Mouse (Mus musculus): ENCODE results near the gene Ugcg.
A peak's percentile ranks its signal among the peaks of the same experiment; 100 is the strongest.

The Ugcg gene

DNA sequence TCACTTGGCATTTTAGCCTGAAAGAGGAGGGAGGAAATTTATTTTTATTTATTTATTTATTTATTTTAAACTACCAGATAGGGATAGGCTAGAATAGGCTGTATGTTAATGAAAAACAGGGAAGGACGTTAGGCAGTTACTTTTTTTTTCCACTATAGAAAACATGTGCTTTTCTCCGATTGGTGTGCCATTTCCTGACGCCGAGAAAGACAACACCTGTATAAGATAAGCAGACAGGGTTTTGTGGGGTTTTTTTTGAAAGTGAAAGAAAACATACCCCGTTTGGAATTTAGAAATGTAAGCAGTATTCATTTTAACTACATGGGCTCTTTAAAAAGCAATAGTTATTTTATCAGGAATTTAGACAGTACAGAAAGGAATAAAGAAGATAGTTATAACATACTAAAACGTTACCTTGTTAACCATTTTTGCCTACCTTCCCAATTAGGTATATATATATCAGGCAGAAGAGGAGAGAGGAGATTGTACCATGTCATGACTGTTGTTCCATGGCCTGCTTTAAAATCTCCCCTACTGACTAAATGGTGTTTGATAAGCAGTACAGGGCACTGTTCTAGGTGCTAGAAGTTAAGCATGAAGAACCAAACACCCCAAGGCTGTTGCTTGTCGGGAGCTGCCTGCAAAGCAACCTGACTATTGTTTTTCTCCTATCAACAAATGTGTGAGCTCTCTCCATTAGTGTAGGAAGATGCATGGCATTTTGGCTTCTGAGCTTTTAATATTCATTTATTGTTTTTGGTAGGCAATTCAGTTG, 1.8 kb downstream of the Ugcg start:
- DNase-seq, result no peak

- DNase-seq, result peak; percentile 26
Observed at GRCm38 (mm10) chr4:59194731-59195496, 5.9 kb downstream of the Ugcg start.

DNA sequence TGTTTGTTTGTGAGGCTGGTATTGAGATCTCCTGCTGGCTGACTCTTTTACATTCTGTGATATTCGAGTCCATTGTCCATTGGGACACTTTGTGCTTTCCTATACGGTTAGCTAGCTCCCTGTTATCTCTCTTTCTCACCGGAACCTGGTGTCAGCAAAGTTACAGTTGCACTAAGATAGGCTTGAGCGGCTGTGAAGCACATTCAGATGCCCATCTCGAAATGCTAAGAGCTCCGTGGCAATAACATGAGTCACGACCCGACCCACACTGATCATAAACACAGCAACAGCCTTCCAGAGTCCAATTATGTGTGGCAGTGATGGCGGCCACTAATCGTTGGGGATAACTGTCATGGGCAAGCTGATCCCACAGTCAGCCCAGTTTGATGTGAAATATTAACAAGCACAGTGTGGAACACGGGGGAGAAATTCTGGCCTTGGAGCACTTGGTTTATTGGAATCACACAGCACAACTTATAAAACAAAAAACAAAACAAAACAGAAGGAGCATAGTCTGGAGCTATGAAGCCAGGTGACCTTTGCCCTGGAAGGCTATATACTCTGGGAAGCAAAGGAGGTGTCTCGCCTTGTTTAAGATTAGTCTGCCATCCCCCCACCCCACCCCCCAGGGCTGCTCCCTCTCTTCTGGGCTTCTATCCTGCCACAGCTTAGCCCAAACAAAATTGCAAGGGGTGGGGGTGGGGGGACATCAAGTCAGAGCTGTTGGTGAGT, 7.5 kb downstream of the Ugcg start:
- DNase-seq, result no peak

DNA sequence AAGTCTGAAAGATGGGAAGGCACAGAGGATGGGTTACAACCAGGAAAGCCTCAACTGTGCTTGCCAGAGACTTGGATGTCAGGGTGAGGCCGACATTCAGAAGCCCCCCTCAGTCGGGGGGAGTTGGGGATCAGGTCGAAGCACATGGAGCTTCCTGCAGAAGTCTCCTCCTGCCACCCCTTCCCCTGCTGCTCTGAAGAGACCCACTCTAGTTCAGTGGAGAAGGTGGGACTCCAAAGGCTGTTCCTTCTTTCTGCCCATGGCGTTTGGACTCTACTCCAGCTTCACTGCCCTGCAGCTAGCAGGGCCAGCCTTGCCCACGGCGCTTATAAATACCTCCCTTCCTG, 8.0 kb downstream of the Ugcg start:
- no peak for DNase-seq

DNA sequence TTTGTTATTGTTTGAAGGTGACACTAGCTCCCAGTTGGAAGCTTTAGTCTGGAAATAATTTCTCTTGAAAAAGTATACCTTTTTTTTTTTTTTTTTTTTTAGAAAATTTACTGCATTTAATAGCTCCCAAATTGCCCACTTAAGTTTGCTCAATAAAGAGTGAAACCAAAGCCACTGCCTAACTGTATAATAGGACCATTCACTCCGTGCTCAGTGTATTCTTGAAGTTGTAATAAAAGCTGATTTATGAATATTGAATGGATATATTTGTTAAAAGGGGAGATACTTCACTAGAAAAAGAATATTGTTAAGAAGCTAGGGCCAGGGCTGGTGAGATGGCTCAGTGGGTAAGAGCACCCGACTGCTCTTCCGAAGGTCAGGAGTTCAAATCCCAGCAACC, 8.4 kb downstream of the Ugcg start:
- DNase-seq, result no peak

DNA sequence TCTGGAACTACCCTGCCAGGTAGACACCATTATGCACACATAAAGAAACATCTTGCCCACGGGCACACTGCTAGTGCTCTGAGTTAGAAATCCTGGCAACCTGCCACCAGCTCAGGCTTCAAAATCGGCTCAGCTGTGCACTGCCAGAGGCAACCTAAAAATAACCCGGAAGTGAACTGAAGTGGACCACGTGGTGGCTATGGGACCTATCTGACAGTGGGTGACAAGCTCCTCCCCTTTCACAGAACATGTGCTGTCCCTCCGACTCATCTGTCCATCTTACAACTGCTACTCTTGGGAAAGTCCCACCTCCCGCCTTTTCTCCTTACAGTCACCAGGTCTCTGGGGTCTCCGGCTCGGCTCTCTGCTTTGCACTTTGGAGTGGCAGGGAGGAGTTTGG, 10.3 kb downstream of the Ugcg start:
- DNase-seq, result peak; percentile 80

DNA sequence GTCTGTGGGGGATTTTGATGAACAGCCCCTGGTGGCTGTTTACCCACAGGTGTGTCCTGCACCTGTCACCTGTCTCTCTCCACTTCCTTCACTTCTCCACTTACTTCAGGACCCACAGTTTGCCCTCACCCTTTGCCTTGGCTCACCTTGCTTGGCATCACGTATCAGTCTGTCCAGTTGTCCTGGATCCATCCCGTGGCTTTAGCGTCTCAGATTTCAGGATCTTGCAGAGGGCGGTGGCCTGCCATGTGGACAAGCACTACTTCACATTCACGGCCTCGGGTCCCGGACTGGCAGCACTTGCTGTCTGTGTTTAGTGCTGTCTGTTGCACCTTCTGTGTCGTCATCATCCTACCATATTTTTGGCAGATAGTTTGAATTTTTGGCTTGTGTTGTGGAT, 10.7 kb downstream of the Ugcg start:
- no peak for DNase-seq

DNA sequence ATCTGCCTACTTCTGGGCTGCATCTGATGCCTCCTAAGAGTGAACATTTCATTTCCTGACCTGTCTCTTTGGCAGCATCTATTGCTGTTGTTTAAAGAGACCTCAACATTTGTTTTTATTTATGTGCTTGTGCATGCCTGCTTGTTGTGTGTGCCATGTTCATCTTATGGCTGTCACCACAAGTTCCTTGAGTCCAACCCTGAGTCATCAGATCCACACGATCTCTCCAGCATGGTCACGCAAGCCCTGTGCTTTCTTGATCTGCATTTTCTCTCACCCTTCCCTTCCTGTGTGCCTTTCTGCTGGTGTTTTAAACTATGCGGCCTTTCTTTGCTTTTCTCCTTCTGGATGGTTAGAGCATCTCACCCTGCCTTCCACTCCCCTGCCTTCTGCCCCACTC, 11.6 kb downstream of the Ugcg start:
- DNase-seq, result no peak

DNA sequence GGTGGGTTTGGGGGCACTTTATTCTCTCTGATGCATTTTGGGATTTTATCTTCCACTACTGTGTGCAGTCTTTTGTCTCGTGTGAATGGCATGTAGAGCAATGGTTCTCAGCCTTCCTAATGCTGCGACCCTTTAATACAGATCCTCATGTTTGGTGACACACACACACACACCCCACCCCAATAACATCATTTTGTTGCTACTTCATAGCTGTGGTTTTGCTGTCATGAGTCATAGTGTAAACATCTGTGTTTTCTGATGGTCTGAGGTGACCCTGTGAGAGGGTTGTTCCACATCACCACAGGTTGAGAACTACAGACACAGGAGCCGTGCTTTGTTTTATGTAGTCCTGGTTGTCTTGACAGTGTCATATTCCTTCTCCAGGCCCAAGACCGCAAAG, 15.6 kb downstream of the Ugcg start:
- DNase-seq, result no peak

- no peak for DNase-seq
Observed at GRCm38 (mm10) chr4:59205758-59206340, 16.8 kb downstream of the Ugcg start.

- no peak for DNase-seq
Observed at GRCm38 (mm10) chr4:59206600-59206999, 17.5 kb downstream of the Ugcg start.

GRCm38 (mm10) chr4:59208607-59209006, 19.6 kb downstream of the Ugcg start:
- DNase-seq, result no peak

DNA sequence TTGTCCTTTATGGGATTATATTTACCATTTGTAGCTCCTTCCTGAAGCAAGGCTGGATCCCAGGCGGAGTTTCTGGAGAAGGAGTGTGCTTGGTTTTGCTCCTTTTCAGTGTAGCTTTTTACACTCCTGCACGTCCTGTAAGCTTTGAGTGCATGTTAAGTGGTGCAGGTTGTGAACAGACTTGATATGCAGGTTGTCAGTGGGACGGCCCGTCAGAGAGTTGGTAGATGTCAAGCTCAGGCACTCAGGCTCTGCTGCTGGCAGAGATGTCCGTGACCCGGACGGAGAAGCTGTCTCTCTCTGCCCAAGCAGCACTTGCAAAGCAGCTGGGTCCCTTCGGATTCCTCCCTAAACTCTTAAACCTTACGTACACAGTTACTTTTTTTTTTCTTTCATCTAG, 22.1 kb downstream of the Ugcg start:
- no peak for DNase-seq

GRCm38 (mm10) chr4:59213833-59214232, 24.8 kb downstream of the Ugcg start:
- no peak for DNase-seq

DNA sequence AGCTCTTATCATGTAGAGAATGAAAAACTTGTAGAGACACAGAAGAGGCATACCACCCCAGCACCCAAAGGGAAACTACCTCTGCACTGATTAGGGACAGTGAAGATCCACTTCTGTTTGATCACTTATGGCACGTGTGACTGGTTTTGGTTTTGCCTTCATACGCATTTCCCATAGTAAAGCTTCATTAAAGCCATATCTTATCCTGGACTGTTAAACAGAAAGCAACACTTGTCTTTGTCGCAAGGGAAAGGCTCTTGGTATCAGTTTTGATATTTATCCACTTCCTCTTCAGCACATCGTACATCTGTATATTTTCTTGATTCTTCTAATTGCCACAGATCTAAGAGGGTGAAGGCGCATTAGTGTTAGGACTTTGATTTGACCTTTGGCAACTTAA, 25.6 kb downstream of the Ugcg start:
- no peak for DNase-seq

DNA sequence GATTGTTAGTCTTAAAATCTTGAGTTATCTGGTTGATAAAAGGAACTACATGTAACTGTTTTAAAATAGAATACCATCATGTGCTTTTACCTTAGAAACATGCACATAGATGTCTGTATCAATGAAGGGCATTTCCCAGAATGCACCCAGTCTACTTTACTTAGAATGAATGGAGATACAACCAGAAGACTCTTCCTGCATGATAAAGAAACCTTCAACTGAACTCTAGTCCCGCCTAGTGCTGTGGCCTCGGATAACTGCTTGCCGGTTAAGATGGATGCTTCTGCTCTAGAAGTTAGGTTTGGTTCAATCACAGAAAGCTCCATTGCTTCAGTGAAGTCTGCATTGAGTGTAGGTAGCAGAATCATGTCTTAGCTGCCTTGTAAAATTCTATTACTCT, 26.5 kb downstream of the Ugcg start:
- no peak for DNase-seq

DNA sequence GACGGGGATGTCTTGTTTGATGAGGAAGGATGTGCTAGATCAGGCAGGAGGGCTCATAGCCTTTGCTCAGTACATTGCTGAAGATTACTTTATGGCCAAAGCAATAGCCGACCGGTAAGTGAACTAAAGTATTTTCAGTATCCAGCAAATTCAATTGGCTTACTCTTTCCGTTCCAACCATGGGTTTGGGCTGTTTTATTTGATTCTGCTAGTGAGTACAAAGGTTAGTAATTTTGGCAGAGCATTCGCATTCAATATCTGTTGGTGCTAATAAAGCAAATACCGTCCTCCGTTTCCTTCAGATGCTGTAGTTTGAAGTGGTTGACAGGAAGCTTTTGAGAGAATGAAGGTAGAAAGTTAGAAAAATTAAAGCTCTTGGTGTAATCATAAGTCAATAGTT, 28.0 kb downstream of the Ugcg start:
- no peak for DNase-seq

DNA sequence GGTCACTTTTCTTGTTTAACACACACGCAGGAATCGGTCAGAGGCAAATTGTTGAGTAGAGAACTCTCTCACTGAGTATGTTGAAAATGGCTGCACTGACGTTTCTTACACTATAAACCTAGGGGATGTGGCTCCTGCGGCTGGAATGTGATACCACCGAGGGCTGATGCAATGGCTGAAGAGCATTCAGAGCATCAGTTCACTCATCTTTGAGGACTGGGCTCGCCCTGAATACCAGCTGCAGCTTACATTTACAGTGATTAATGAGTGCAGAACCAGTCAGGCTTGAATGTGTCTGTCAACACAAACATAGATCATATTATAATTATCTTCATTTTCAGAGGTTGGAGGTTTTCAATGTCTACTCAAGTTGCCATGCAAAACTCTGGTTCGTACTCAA, 29.1 kb downstream of the Ugcg start:
- DNase-seq, result no peak

- DNase-seq, result no peak
Observed at GRCm38 (mm10) chr4:59222226-59222625, 33.2 kb downstream of the Ugcg start.

DNA sequence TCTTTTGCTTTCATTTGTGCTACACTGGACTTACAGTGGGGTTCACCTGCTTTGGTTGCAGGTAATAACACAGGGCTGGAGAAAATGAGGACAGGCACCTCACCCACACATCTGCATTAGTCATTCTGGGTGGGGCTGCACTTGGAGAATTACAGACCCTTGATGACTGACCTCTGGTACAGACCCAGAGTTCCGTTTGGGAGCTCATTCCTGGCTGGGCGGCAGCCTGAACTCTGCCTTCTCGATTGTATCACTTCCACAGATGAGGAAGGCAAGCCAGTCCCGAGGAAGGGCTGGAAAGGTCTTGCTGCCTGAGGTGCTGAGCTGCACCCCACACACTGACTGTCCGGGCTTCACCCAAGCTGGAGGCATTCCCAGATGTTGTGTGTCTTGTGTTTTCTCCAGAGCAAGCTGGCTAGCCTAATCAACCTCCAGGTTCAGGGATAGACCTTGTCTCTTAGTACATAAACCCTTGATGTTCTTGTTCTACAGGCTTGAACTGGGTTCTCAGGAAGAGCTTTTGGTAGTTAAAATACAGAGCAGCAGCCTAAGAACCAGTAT, 34.1 kb downstream of the Ugcg start:
- no peak for DNase-seq

- no peak for DNase-seq
Observed at GRCm38 (mm10) chr4:59224889-59225288, 35.8 kb downstream of the Ugcg start.

- DNase-seq, result no peak
Observed at GRCm38 (mm10) chr4:59227047-59227446, 38.0 kb downstream of the Ugcg start.

GRCm38 (mm10) chr4:59228951-59229350, 39.9 kb downstream of the Ugcg start:
- no peak for DNase-seq

Measured in lung, postnatal 36 days (tissue).